Mouse (Mus musculus): ENCODE results near the gene Osbp2.

- no peak for TF ChIP-seq CTCF (IDR thresholded peaks at IDR 0.05; ENCODE audit: control insufficient read depth, insufficient read depth, insufficient read length)
- no peak for TF ChIP-seq MYOD1 (IDR thresholded peaks at IDR 0.05; ENCODE audit: control insufficient read depth, insufficient read length, low read depth)
- TF ChIP-seq MYOG (IDR thresholded peaks at IDR 0.05; ENCODE audit: control insufficient read depth, extremely low read depth, insufficient read length) = no peak
- TF ChIP-seq CEBPB (IDR thresholded peaks at IDR 0.05; ENCODE audit: low read depth) = no peak
- TF ChIP-seq USF1 (IDR thresholded peaks at IDR 0.05; ENCODE audit: low read depth) = no peak
- no peak for TF ChIP-seq MAX (IDR thresholded peaks at IDR 0.05)
Measured at GRCm38 (mm10) chr11:3676423-3676822, 187.3 kb downstream of the Osbp2 start.

Measured in C2C12 (cell line).